Mouse (Mus musculus): ENCODE results near the gene Srarp. TPM values are rescaled to one million over a fixed set of nuclear protein-coding genes. Genes with fewer than 3 reads are reported as not detected.

The Srarp gene
- total RNA-seq, 1 experiment: not detected

GRCm38 (mm10) chr4:141430997-141431396, 4.9 kb downstream of the Srarp start:
- TF ChIP-seq CHD2 (IDR thresholded peaks at IDR 0.05; ENCODE audit: low read depth, low read length) (no peak), MAFK (IDR thresholded peaks at IDR 0.05; ENCODE audit: insufficient read depth, low read depth, low read length) (no peak), ZNF384 (IDR thresholded peaks at IDR 0.05; ENCODE audit: low read depth, low read length) (no peak), HCFC1 (IDR thresholded peaks at IDR 0.05; ENCODE audit: borderline replicate concordance, insufficient read depth, low read length) (no peak), ZC3H11A (IDR thresholded peaks at IDR 0.05; ENCODE audit: borderline replicate concordance, low read depth, low read length) (no peak)
- in situ Hi-C loops (cut with MboI; ENCODE audit: low sequenced_read_pairs in 2 of 2, unreplicated experiment in 2 of 2): no loop called here
- no peaks in the 10 kb centered on the region for H3K36me3 ChIP-seq (ENCODE audit: control insufficient read depth, insufficient read depth, low read length, poor library complexity, severe bottlenecking)
- no peaks in the 10 kb centered on the region for H3K9me3 ChIP-seq (ENCODE audit: control insufficient read depth, insufficient read depth, low read depth, low read length)
- H3K4me1 ChIP-seq (ENCODE audit: control insufficient read depth in 2 of 2, insufficient read depth in 2 of 2, low read length in 2 of 2, poor library complexity in 1 of 2): peaks cover 0 to 7% of the 10 kb centered on the region in 2 experiments; a peak in 1 of 4 replicates
- no peak overlapping the region for H3K9ac ChIP-seq (ENCODE audit: insufficient read depth, low read depth, low read length, poor library complexity, severe bottlenecking)
- DNase-seq (ENCODE audit: low read depth, low spot score): no peak
- no peak overlapping the region for H3K4me3 ChIP-seq (ENCODE audit: insufficient read depth in 1 of 2, low read depth in 1 of 2, low read length in 2 of 2, poor library complexity in 1 of 2, severe bottlenecking in 1 of 2)
- no peak overlapping the region for H3K27ac ChIP-seq (ENCODE audit: insufficient read depth, low read depth, low read length, poor library complexity, severe bottlenecking)

- peak; percentile 63 for DNase-seq (ENCODE audit: low read depth, low spot score)
- Histone ChIP-seq H3K36me3 (ENCODE audit: control insufficient read depth, insufficient read depth, low read length, poor library complexity, severe bottlenecking) (no peaks in the 10 kb centered on the region), H3K9me3 (ENCODE audit: control insufficient read depth, insufficient read depth, low read depth, low read length) (no peaks in the 10 kb centered on the region), H3K27ac (ENCODE audit: insufficient read depth, low read depth, low read length, poor library complexity, severe bottlenecking) (no peak overlapping the region), H3K9ac (ENCODE audit: insufficient read depth, low read depth, low read length, poor library complexity, severe bottlenecking) (no peak overlapping the region), H3K4me3 (ENCODE audit: insufficient read depth in 1 of 2, low read depth in 1 of 2, low read length in 2 of 2, poor library complexity in 1 of 2, severe bottlenecking in 1 of 2) (no peak overlapping the region), H3K4me1 (ENCODE audit: control insufficient read depth in 2 of 2, insufficient read depth in 2 of 2, low read length in 2 of 2, poor library complexity in 1 of 2) (peaks cover 0 to 11% of the 10 kb centered on the region in 2 experiments; a peak in 1 of 4 replicates)
- in situ Hi-C loops (cut with MboI; ENCODE audit: low sequenced_read_pairs in 2 of 2, unreplicated experiment in 2 of 2): no loop called here
- TF ChIP-seq CHD2 (IDR thresholded peaks at IDR 0.05; ENCODE audit: low read depth, low read length): no peak
- no peak for TF ChIP-seq HCFC1 (IDR thresholded peaks at IDR 0.05; ENCODE audit: borderline replicate concordance, insufficient read depth, low read length)
- no peak for TF ChIP-seq ZC3H11A (IDR thresholded peaks at IDR 0.05; ENCODE audit: borderline replicate concordance, low read depth, low read length)
- no peak for TF ChIP-seq ZNF384 (IDR thresholded peaks at IDR 0.05; ENCODE audit: low read depth, low read length)
- TF ChIP-seq MAFK (IDR thresholded peaks at IDR 0.05; ENCODE audit: insufficient read depth, low read depth, low read length): no peak
Observed at GRCm38 (mm10) chr4:141429847-141430246, 6.1 kb downstream of the Srarp start.

GRCm38 (mm10) chr4:141429381-141429780, 6.5 kb downstream of the Srarp start:
- in situ Hi-C loops (cut with MboI; ENCODE audit: low sequenced_read_pairs in 2 of 2, unreplicated experiment in 2 of 2): no loop called here
- H3K4me1 ChIP-seq (ENCODE audit: control insufficient read depth in 2 of 2, insufficient read depth in 2 of 2, low read length in 2 of 2, poor library complexity in 1 of 2): peaks cover 0 to 11% of the 10 kb centered on the region in 2 experiments; a peak in 1 of 4 replicates
- no peak overlapping the region for H3K27ac ChIP-seq (ENCODE audit: insufficient read depth, low read depth, low read length, poor library complexity, severe bottlenecking)
- DNase-seq (ENCODE audit: low read depth, low spot score): no peak
- no peaks in the 10 kb centered on the region for H3K9me3 ChIP-seq (ENCODE audit: control insufficient read depth, insufficient read depth, low read depth, low read length)
- no peaks in the 10 kb centered on the region for H3K36me3 ChIP-seq (ENCODE audit: control insufficient read depth, insufficient read depth, low read length, poor library complexity, severe bottlenecking)
- no peak overlapping the region for H3K4me3 ChIP-seq (ENCODE audit: insufficient read depth in 1 of 2, low read depth in 1 of 2, low read length in 2 of 2, poor library complexity in 1 of 2, severe bottlenecking in 1 of 2)
- TF ChIP-seq MAFK (IDR thresholded peaks at IDR 0.05; ENCODE audit: insufficient read depth, low read depth, low read length): no peak
- TF ChIP-seq ZC3H11A (IDR thresholded peaks at IDR 0.05; ENCODE audit: borderline replicate concordance, low read depth, low read length): no peak
- no peak for TF ChIP-seq ZNF384 (IDR thresholded peaks at IDR 0.05; ENCODE audit: low read depth, low read length)
- TF ChIP-seq CHD2 (IDR thresholded peaks at IDR 0.05; ENCODE audit: low read depth, low read length): no peak
- no peak for TF ChIP-seq HCFC1 (IDR thresholded peaks at IDR 0.05; ENCODE audit: borderline replicate concordance, insufficient read depth, low read length)
- H3K9ac ChIP-seq (ENCODE audit: insufficient read depth, low read depth, low read length, poor library complexity, severe bottlenecking): no peak overlapping the region

- no peak overlapping the region for H3K4me3 ChIP-seq (ENCODE audit: insufficient read depth in 1 of 2, low read depth in 1 of 2, low read length in 2 of 2, poor library complexity in 1 of 2, severe bottlenecking in 1 of 2)
- TF ChIP-seq HCFC1 (IDR thresholded peaks at IDR 0.05; ENCODE audit: borderline replicate concordance, insufficient read depth, low read length) (no peak), CHD2 (IDR thresholded peaks at IDR 0.05; ENCODE audit: low read depth, low read length) (no peak), ZC3H11A (IDR thresholded peaks at IDR 0.05; ENCODE audit: borderline replicate concordance, low read depth, low read length) (no peak), MAFK (IDR thresholded peaks at IDR 0.05; ENCODE audit: insufficient read depth, low read depth, low read length) (no peak), ZNF384 (IDR thresholded peaks at IDR 0.05; ENCODE audit: low read depth, low read length) (no peak)
- H3K9ac ChIP-seq (ENCODE audit: insufficient read depth, low read depth, low read length, poor library complexity, severe bottlenecking): no peak overlapping the region
- no peak for DNase-seq (ENCODE audit: low read depth, low spot score)
- H3K9me3 ChIP-seq (ENCODE audit: control insufficient read depth, insufficient read depth, low read depth, low read length): no peaks in the 10 kb centered on the region
- in situ Hi-C loops (cut with MboI; ENCODE audit: low sequenced_read_pairs in 2 of 2, unreplicated experiment in 2 of 2): no loop called here
- peaks cover 0 to 11% of the 10 kb centered on the region in 2 experiments; a peak in 1 of 4 replicates for H3K4me1 ChIP-seq (ENCODE audit: control insufficient read depth in 2 of 2, insufficient read depth in 2 of 2, low read length in 2 of 2, poor library complexity in 1 of 2)
- no peaks in the 10 kb centered on the region for H3K36me3 ChIP-seq (ENCODE audit: control insufficient read depth, insufficient read depth, low read length, poor library complexity, severe bottlenecking)
- no peak overlapping the region for H3K27ac ChIP-seq (ENCODE audit: insufficient read depth, low read depth, low read length, poor library complexity, severe bottlenecking)
Observed at GRCm38 (mm10) chr4:141427921-141428320, 8.0 kb downstream of the Srarp start.
